Mouse (Mus musculus) thymus, postnatal 25 days (tissue): ENCODE results near the gene Ncapg2.

Experiments
- DNase-seq: peaks from one replicate; pipeline ENCODE4 v3.0.0; 2022

Gene Ncapg2

DNA sequence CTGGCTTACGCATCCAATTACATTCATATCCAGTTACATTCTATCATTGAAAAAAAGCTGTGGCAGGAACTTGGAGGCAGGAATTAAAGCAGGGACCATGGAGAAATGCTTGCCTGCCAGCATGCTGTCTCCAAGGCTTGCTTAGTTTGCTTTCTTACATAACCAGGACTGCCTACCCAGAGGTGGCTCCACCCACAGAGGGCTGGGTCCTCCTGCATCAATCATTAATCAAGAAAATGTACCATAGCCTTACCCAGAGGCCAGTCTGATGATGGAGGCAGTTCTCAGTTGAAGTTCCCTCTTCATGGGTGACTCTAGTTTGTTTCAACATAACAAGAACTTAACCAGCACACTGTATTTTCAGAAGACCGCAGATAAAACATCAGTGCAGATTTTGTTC is 44.3 kb downstream of the Ncapg2 start:
- no peak for DNase-seq

- no peak for DNase-seq
These were observed 55.3 kb downstream of the Ncapg2 start for GRCm38 (mm10) chr12:116460379-116461065.

DNA sequence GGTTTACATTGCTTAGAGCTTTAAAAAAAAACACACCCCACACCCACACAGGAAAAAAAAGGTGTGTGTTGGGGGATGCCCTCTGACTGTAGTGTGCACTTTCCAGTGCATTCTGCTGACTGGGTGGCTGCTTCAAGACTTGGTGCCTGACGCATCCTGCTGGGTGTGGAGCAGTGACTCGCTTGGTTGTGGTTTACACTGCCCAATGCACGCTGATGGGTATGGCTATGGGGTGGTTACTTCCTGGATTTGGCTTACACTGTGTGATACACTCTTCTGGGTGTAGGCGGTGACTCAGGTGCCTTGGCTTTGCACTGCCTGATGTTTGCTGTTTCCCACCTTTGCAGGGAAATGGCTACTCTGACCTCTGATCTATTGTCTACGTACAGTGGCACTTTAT is 61.8 kb downstream of the Ncapg2 start:
- DNase-seq = no peak

DNA sequence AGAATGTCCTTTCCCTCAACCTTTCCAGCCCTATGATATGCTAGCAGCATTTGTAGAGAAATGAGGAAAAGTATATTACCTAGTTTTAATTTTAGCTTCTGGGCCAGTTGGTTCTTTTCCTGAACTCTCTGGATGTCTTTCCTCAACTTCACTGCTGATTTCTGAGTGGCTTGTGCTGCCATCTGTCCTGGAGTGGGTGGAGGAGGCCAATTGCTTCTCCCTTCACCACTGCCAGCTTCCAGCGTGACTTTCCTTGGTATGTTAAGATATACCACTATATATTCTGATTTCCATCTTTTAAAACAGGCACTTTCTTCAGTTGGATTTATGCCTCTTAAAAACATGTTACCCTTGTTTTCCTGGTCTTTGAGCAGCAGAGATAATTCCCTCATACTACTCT is 63.1 kb downstream of the Ncapg2 start:
- DNase-seq = no peak

DNA sequence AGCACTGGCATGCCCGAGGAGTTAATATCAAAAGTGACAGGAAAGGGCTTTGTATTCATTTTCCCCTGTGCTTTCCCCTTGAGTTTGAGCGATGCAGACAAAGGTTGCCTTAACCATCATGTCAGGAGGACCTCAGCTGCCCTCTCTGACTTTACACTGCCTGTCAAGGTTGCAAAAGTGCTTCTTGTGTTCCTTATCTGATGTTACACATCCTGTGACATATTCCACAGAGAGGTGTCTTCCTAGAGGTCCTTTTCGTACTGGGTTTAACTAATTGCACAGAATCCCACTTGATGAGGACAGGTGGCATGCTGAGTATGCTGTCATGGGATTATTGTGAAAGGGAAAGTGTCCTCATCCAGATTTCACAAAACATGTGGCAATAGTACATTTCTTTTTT is 63.9 kb downstream of the Ncapg2 start:
- DNase-seq = no peak

- no peak for DNase-seq
These were observed 68.1 kb downstream of the Ncapg2 start for GRCm38 (mm10) chr12:116473264-116473663.

- no peak for DNase-seq
These were observed 68.6 kb downstream of the Ncapg2 start for GRCm38 (mm10) chr12:116473761-116474160.

- DNase-seq = no peak
These were observed 69.5 kb downstream of the Ncapg2 start for GRCm38 (mm10) chr12:116474676-116475075.

DNA sequence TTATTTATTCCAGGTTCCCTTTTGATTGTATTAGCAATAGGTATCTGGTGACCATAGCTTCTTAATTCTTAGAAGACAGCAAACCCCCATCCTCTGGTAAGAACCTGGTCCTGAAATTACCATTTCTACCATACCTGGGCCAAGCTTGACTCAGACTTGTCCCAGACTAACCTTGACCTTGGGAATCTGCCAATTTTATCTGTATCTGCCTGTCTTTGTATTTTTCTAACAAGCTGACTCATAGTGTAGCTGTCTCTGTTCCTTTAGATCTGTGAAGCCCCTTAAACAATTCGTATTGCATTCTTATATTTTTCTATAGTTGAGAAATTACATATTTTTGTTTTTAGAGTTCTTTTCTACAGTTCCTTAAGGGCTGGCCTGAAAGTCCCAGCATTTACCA is 73.6 kb downstream of the Ncapg2 start:
- DNase-seq = no peak

- no peak for DNase-seq
These were observed 76.7 kb downstream of the Ncapg2 start for GRCm38 (mm10) chr12:116481921-116482320.

DNA sequence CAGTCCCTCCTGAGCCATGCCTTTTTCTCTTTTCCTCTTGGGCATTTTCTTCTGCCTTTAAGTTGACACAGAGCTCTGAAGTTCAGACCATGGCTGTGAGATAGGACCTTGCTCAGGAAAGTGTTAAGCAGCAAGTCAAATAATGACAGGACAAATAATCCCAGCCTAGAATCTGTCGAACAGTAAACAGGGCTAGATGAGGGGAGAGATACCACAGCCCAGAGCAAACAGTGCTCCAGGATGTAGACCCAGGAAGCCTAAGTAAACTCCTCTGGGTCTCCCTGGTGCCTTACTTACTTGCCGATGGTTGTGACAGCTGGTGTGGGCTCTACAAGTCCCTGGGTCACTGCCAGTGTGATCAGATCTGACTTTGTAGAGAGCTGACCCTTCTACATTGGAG is 78.4 kb downstream of the Ncapg2 start:
- no peak for DNase-seq

DNA sequence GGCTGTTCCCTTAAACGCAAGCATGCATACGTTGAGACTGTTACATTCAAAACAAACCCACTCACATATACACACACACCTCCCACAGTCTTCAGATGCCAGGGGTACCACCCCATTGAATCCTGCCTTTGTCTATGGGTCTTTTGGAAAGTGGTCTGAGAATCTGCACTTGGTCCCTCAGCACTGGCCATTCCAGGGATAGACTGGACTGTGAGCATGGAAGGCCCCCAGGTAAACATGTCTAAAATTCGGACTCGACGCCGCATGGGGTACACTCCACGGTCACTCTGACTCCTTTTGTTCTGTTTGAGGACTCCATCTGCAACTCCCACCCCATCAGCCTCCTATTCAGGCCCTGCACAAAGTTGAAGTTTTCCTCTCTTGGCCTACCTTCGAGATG is 79.8 kb downstream of the Ncapg2 start:
- no peak for DNase-seq

DNA sequence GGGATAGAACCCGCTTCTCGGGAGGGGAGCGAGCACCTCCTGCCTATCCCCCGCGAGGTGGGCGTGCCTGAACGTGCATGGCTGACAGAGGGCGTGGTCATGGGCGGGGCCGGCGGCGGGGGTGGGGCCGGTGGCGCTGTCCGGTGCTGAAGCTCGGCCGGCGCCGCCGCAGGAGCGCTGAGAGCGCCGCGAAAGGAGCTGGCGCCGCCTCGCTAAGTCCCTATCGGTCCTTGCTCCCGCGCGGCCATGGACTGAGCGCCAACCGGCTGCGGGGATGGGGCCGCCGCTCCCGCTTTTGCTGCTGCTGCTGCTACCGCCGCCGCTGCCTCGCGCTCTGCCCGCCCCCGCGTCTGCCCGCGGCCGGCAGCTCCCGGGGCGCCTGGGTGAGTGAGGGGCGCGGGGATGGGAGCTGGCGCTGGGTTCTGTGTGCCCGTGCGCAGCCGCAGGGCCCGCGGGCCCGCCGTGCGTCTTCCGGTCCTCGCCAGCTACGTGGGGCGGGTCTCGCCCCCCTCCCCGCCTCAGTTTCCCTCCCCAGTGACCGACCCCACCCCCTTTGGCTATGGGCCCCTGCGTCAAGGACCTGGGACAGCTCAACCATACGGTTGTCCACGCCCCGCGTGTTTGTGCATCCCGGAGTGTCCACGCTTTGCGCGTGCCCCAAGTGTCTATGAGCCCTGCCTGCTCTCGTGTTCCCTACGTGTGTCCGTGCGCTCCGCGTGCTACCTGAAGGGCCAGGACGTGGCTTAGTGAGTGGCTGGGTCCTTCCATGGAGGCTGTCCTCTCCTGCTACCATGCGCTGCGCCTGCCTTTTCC is 80.6 kb downstream of the Ncapg2 start, which contains the start of gene Ptprn2:
TSS of gene Ptprn2 (plus strand) at position 130 of the 813 bp plus-strand sequence.
- DNase-seq = peak; percentile 69

DNA sequence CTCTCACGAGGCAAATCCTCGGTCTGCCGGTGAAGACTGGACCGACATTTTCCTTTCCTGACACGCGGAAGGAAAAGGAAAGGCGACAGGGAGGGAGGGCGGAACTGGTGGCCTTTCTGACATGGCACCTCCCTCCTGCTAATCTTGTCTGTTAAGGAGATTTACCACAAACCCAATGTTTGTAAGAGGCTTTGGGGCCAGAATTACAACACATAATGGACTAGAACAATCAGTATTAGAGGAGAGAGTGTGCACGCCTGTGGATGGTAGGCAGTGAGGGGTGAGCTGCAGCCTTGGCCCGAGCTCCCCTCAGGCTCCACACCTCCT is 81.2 kb downstream of the Ncapg2 start:
- no peak for DNase-seq

DNA sequence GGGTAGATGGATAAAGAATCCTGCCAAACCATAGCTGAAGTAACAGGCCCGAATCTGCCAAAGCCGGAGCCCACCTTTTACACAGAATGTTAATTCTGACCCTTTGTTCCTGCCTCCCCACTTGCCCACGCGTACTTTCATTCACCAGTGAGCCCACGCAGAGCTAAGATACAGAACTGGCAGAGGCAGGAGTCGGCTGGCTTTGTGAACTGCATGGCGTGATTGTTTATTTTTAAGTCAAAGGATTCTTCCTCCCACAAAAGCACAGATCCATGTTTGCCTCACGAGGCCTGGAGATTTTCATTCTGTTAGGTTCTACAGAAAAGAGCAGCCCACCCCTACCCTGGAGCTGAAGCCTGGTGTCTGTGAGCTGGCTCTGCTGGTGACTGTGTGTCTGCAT is 83.6 kb downstream of the Ncapg2 start:
- no peak for DNase-seq

GRCm38 (mm10) chr12:116490575-116491356 is 85.6 kb downstream of the Ncapg2 start:
- DNase-seq = no peak

DNA sequence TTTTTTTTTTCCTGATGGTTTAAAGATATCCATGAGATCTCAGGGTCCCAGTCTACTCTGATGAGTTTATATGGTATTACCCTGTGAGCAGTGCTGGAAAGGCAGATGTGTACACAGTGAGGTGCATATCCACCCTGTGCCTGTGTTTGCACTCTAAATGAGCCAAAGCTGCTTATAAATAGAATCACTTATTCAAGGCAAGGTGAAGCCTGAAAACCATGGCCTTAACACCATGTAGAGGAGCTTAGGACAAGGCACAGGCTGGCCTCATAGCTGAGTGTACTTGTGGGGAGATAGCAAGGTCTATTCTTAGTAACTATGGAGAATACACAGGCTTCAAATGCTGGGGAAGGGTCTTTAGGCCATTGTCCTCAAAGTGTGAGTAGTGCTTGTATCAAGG is 93.5 kb downstream of the Ncapg2 start:
- DNase-seq = no peak

DNA sequence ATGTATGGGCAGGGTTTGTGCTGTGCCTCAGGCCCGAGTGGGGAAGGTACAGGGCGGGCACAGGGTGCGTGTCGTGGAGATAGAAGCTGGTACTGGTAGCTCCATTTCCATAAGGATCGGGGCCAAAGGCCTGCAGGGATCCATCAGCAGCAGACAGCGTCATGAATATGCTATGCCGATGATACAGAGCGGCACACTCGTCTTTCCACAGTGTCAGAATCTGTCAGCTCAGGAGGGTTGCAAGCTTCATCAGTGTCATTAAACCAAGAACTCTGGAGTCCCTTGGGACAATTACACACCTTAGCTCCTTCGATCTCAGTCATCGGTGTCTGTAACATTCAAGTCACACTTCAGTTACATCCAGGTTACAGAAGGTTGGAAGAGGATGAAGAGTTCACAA is 95.5 kb downstream of the Ncapg2 start:
- no peak for DNase-seq

DNA sequence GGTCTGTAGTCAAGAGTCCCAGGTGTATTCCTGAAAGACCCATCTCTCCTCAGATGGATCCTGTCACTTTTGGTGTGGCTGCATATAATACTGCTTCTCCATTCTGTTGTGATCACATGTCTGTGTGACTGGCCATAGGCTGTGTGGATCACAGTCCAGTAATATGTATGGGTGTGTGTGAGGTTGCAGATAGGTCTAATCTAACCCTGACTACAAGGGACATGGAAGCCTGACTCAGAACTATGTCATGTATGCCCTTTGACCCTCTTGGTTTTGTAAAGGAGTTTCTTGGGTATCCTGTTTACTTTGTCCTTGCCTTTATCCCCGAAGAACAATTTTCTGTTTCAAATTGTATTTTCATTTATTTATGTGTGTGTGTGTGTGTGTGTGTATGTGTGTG is 107.3 kb downstream of the Ncapg2 start:
- DNase-seq = no peak
